Mouse (Mus musculus) heart, postnatal 10 days (tissue): Measurements from ENCODE around the gene Galns. TPM values are rescaled to one million over a fixed set of nuclear protein-coding genes. Genes with fewer than 3 reads are reported as not detected.
A peak's percentile ranks its signal among the peaks of the same experiment; 100 is the strongest.
"Not testable (repeated sequence)": the region's sequence is repeated elsewhere in the genome, so short reads cannot be mapped to it uniquely, and the experiment has no call there.

Experiments used
- DNase-seq, 2 experiments: peaks; one replicate each; pipeline ENCODE4 v3.0.0; 2021
- intact Hi-C: fragments of 180-260 bp; cut with DNase I; formaldehyde crosslinking; loops from one replicate; pipeline ENCODE4 v1.15.1; 2025
- total RNA-seq, 2 experiments: library from RNA; stranded (reverse); gene quantifications; 2 replicates each; pipeline ENCODE4 v1.2.3; 2021

Gene Galns
- total RNA-seq, 2 experiments from 2014 or later, result 6.6 to 7.1 TPM

- no peak for DNase-seq
- intact Hi-C loops, result no loop called here
Observed at GRCm38 (mm10) chr8:122604640-122605039, 6.6 kb downstream of the Galns start.

DNA sequence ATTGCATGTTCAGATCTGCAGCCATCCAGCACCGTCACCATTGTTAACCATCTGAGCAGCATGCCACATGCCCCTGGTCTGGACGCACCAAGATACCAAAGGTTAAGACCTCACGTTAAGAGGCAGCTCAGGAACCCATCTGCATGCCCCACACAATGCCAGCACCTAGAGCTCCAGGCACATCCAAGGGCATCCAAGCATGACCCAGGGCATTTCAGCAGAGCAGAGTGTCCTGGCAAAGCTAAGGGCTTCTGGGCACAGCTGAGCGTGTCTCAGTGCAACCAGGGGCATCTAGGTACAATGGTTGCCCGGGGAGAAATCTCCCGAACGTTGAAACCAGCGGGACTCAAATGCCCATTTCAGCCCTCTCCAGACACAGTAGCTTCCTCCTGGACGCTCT, 10.6 kb downstream of the Galns start:
- intact Hi-C loops, result no loop called here

DNA sequence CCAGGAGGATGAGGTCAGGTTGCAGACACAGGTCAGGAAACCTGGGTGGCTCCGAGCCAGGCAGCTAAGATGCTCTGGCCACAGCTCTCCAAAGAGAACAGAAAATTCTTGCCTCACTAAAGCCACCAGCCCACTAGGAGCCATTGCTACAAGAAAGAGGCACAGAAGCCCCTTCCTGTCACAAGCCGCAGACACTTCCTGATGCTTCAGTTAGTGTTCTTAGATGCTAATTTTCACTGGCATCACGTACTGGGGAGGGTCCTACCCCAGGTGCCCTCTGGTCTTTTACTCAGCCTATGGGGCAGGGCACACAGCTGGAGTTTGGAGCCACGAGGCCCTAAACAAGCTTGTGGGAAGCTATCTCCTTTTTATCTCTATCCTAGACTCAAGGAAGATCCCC, 15.2 kb downstream of the Galns start:
- intact Hi-C loops, result no loop called here
- DNase-seq, result no peak

More for the DNA sequence above, 10.6 kb downstream of the Galns start:
- no peak for DNase-seq

GRCm38 (mm10) chr8:122593783-122594507, 17.3 kb downstream of the Galns start:
- intact Hi-C loops, result no loop called here
- no peak for DNase-seq

GRCm38 (mm10) chr8:122593240-122593639, 18.0 kb downstream of the Galns start:
- intact Hi-C loops, result no loop called here
- DNase-seq, result no peak

DNA sequence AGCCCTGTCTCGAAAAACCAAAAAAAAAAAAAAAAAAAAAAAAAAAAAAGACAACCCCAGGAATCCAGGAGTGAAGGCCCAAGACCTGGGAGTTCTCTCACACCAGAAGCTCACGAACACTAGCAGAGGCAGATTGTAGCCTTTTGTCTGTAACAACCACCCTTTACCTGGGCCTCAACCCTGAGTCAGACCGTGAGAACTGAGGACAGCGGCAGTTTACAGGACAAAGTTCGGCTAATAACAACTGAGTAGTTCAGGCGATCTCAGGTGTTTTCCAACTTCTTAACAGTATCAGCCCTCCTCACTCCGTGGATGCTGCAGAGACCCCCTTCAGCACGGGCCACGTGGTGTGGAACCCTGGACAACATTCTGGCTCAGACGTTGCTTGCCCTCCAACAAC, 24.5 kb downstream of the Galns start:
- intact Hi-C loops, result no loop called here
- DNase-seq, result no peak

- DNase-seq, result no peak
Observed at GRCm38 (mm10) chr8:122586171-122586570, 25.1 kb downstream of the Galns start.

DNA sequence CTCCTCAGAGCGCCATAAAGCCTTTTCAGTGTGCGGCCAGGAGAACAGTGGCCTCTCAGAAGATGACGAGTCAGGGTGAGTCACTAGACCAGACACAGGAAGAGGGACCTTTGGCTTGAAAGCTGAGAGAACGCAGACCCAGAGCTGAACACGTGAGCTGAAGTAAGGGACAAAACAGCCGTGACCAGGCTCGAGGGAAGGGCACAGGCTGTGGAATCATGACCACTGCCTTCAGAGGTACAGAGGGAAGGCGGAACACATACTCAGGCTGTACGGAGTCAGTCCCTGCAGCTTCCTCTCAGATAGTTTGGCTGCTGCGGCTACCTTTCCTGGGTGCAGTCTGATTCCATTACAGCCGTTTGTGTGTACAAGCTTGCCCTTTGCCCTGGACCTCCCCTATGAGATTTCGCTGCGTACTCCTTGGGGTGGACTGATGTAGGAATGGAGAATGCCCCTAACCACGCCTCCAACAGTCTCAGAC, 25.8 kb downstream of the Galns start:
- DNase-seq, result no peak
- intact Hi-C loops, result no loop called here

More at GRCm38 (mm10) chr8:122586171-122586570, 25.1 kb downstream of the Galns start:
- intact Hi-C loops, result no loop called here

GRCm38 (mm10) chr8:122584981-122585380, 26.3 kb downstream of the Galns start:
- DNase-seq, result no peak
- intact Hi-C loops, result no loop called here

DNA sequence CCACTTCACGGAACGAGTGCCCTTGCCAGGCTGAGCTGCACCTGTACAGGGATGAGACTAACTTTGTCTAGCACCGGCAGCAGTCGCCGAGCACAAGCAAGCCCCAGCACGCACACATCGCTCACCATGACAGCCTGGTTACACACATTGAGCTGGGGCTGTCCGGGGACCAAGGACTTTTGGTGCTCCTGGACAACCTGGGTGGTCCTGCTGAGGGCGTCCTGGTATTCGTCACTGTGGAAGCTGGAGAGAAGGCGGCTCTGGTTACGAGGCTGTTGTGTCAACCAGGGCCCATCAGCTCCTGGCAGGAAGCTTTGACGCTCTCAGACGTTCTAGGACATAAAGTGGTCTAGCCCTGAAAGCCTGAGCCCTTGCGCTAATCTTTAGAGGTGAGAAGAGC, 30.3 kb downstream of the Galns start:
- intact Hi-C loops, result no loop called here
- no peak for DNase-seq

- intact Hi-C loops, result no loop called here
- DNase-seq, result no peak
Observed at GRCm38 (mm10) chr8:122579196-122579595, 32.1 kb downstream of the Galns start.

- DNase-seq, result no peak
- intact Hi-C loops, result no loop called here
Observed at GRCm38 (mm10) chr8:122577116-122577515, 34.1 kb downstream of the Galns start.

- intact Hi-C loops, result no loop called here
- peak; percentile 91 to 93 for DNase-seq
Observed at GRCm38 (mm10) chr8:122576648-122577022, 34.6 kb downstream of the Galns start, which contains the start of gene Aprt. Gene Aprt, minus strand, starts transcription at chr8:122576909.

GRCm38 (mm10) chr8:122575735-122576647, 35.3 kb downstream of the Galns start:
- DNase-seq, result no peak
- intact Hi-C loops, result no loop called here

- DNase-seq, result no peak
- intact Hi-C loops, result no loop called here
Observed at GRCm38 (mm10) chr8:122575286-122575685, 36.0 kb downstream of the Galns start.

DNA sequence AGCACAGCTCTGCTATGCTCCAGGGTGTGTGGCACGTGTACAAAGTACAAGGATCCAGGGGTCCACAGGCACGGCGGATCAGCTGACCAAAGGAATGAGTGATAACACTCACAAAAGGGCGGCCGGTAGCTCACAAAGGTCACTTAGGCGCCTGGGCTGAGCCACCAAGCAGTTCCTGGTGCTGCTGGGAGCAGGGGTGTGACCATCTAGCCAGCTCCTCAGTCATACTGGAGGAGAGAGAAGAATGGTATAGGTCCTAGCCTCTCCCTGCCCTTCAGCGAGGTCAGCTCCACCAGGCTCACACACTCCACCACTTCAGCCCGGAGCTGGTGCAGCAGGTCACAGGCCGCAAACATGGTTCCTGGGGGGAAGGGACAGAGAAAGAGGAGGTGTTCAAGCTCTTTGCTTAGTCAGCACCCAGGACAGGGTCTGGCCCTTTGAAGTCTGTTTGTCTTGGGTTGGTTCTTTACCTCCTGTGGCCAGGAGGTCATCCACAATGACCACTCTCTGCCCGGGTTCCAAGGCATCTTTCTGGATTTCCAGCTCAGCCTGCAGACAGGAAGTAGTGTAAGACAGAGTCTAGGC, 36.5 kb downstream of the Galns start:
- DNase-seq, result no peak
- intact Hi-C loops, result no loop called here

DNA sequence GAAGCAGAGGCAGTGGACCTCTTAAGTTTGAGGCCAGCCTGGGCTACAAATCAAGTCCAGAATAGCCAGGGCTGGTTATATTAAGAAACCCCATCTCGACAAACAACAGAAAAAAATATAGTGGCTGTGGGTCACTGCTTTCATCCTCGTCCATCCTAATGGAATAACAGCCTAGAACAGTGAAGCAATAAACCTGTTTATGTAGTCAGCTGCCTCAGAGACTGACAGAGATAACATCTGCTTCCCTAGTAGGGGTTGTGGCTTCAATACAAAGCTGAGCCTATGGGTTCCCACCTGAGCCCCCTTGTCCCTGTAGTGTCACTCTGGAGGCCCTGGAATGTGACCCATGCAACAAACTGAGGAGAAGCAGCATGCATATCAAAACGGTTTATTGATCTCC, 37.0 kb downstream of the Galns start:
- intact Hi-C loops, result no loop called here
- DNase-seq, result no peak

DNA sequence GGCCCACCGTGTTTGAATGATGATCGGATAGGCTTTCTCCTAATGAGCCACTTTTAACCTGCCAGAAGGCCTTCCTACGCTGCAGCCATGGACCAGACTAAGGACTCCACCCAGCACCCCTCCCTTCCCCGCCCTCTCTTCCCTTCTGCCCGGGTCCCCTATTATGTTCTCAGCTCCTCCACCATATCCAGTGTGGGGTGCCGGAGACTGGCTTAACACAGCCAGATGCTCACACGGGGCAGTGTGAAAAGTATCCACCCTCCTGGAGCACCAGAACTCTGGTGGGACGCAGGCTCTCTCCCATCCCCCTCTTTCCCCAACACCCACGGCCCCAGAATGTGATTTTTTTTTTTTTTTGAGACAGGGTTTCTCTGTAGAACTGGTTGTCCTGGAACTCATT, 37.7 kb downstream of the Galns start:
- intact Hi-C loops, result no loop called here
- DNase-seq, result no peak

DNA sequence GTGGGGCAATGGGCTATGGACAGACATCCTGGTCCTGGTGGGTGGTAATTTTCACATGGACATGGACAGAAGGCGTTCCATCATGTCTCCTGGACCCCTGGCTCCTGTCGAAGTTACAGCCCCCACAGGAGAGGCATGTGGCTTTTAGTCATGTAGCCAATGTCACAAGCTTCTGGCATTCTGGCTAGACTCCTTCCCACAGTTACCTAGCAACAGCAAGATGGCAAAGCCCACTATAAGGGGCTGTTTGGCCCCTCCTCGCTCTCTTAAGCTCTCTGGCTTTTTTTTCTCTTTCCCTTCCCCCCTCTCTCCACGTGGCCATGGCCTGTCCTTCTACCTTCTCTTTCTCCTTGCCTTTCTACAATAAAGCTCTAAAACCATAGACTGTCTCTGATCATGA, 38.1 kb downstream of the Galns start:
- DNase-seq, intact Hi-C loops: not testable (repeated sequence)

- DNase-seq, result no peak
- intact Hi-C loops, result no loop called here
Observed at GRCm38 (mm10) chr8:122572751-122573150, 38.5 kb downstream of the Galns start.

- DNase-seq, result no peak
- intact Hi-C loops, result no loop called here
Observed at GRCm38 (mm10) chr8:122571750-122572267, 39.5 kb downstream of the Galns start.
